Mouse (Mus musculus) limb, embryonic 15.5 days (tissue): Measurements from ENCODE around the gene Gstk1. TPM values are rescaled to one million over a fixed set of nuclear protein-coding genes. Genes with fewer than 3 reads are reported as not detected.
A peak's percentile ranks its signal among the peaks of the same experiment; 100 is the strongest.

ENCODE experiments used
- ATAC-seq: fragments of 200-750 bp; cut with Nextera tagmentation; 2 replicates; pipeline ENCODE4 v1.8.0; 2017; ENCODE audit warnings: low read depth, moderate TSS enrichment; ENCODE audit not compliant: insufficient number of reproducible peaks, low FRiP score, low TSS enrichment
- H3K27ac ChIP-seq: fragments of 300-500 bp; sonication (generic); 2 replicates; pipeline ENCODE4 v1.5.1; 2015; ENCODE audit warnings: moderate library complexity, mild to moderate bottlenecking, inconsistent platforms
- H3K27me3 ChIP-seq: fragments of 300-500 bp; sonication (generic); 2 replicates; pipeline ENCODE4 v1.6.1; 2015; ENCODE audit warnings: inconsistent platforms
- H3K36me3 ChIP-seq: fragments of 300-500 bp; sonication (generic); 2 replicates; pipeline ENCODE4 v1.6.1; 2015; ENCODE audit warnings: inconsistent platforms
- H3K4me1 ChIP-seq: fragments of 300-500 bp; sonication (generic); 2 replicates; pipeline ENCODE4 v1.6.1; 2015; ENCODE audit warnings: inconsistent platforms
- H3K4me2 ChIP-seq: fragments of 300-500 bp; sonication (generic); 2 replicates; pipeline ENCODE4 v1.6.1; 2015; ENCODE audit warnings: mild to moderate bottlenecking, inconsistent platforms
- H3K4me3 ChIP-seq: fragments of 300-500 bp; sonication (generic); 2 replicates; pipeline ENCODE4 v1.5.1; 2015; ENCODE audit warnings: mild to moderate bottlenecking, inconsistent platforms
- H3K9ac ChIP-seq: fragments of 300-500 bp; sonication (generic); 2 replicates; pipeline ENCODE4 v1.6.1; 2015; ENCODE audit warnings: inconsistent platforms
- H3K9me3 ChIP-seq: fragments of 300-500 bp; sonication (generic); 2 replicates; pipeline ENCODE4 v1.6.1; 2016; ENCODE audit warnings: inconsistent platforms
- WGBS: fragments of 180-500 bp; shearing (Covaris S2); methylation state at CpG from one replicate; pipeline ENCODE4 v1.1.7; 2015; 5-methylcytosine and 5-hydroxymethylcytosine counted together
- polyA plus RNA-seq: library from polyadenylated mRNA; unstranded; fragments of >200 nt; fragmentation: Nextera tagmentation; extraction: Ambion mirVana; gene quantifications from 2 replicates; pipeline ENCODE4 v1.2.1, GENCODE M21; 2015

Gstk1 gene
- polyA plus RNA-seq, 1 experiment from 2014 or later = 21.4 TPM

DNA sequence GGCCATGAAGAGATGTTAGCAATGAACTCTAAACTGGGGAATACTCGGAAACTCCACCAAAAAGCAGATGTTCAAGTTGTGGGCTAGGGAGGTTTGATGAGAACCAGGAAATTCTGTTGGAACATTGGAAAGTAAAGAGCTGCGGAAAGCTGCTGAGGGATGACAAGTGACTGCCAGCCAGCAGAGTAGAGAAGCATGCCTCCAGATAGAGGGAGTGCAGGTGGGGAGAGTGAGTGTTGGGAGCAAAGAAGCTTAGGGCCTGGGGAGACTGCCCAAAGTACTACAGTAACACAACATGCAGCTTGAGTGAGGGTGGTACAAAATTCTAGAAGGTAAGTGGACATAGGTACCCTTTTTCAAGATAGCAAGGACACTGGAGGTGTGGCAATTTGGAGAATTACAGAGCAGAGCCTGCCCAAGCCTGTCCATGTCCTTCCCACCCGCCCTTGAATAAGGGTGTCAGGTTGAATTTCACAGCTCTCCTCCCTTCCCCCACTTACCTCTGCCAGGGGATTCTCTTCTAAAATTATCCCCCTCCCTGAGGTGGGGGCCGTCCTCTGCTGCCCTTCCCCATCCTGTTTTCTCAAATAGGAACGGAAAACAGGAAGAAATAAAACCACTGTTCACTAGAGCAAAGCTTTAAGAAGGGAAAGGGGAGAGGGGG lies 37.3 kb downstream of the Gstk1 start:
- H3K27ac ChIP-seq = no peak overlapping the region
- H3K4me1 ChIP-seq = no peaks in the 10 kb centered on the region
- ATAC-seq = no peak
- no peaks in the 10 kb centered on the region for H3K9me3 ChIP-seq
- H3K27me3 ChIP-seq = no peaks in the 10 kb centered on the region
- H3K4me2 ChIP-seq = no peak overlapping the region
- H3K36me3 ChIP-seq = peaks cover 53% of the 10 kb centered on the region
- no peak overlapping the region for H3K9ac ChIP-seq
- 63% methylated on average over 5 of the region's 5 CpGs for WGBS
- H3K4me3 ChIP-seq = no peak overlapping the region

DNA sequence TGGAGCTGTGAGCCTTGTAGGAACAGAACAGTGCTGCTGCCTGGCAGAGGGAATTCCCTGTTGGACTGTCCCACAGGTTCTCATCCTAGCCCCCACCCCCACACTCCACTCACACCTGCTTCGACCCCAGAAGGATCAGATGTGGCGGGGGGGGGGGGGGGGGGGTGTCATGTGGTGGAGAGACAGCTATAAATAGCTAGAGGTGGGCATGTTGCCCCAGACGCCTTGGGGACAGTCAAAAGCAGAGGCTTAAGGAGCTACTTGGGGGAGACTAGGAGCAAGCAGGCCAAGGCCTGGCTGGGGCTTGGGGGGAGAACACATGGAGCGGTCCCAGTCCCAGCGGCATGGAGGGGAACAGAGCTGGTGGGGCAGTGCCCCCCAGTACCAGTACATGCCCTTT lies 40.7 kb downstream of the Gstk1 start, which contains the start of gene Clcn1:
Clcn1 (plus strand) TSS at position 238 of the 400 bp plus-strand sequence.
- Histone ChIP-seq H3K9me3 (no peaks in the 10 kb centered on the region), H3K27ac (no peak within 1 kb of the TSS), H3K4me1 (no peaks in the 10 kb centered on the region), H3K27me3 (no peaks in the 10 kb centered on the region), H3K4me3 (no peak within 1 kb of the TSS), H3K4me2 (no peak within 1 kb of the TSS), H3K9ac (no peak within 1 kb of the TSS), H3K36me3 (peaks cover 22% of the 10 kb centered on the region)
- WGBS = 57% methylated on average over 5 of the region's 5 CpGs
- peak; percentile 49; the same call in 1 of the 2 replicates for ATAC-seq

DNA sequence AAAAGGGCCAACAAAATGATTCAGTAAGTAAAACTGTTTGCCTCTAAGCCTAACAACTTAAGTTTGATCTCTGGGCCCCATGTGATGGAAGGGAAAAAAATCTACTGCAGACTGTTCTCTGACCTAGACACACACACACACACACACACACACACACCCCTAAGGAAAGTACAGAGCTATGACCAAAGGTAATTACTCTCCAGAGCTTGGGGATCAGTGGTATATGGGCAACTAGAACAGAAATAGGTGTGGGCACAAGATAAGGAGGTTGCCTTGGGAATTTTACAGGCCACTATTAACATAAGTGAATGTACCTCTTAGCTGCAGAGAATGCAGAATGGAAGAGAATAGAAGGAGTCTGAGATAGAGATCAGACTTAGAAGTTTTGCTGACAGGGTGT lies 41.8 kb downstream of the Gstk1 start:
- Histone ChIP-seq H3K4me3 (no peak overlapping the region), H3K4me1 (no peaks in the 10 kb centered on the region), H3K27me3 (no peaks in the 10 kb centered on the region), H3K27ac (no peak overlapping the region), H3K9ac (no peak overlapping the region), H3K9me3 (no peaks in the 10 kb centered on the region), H3K4me2 (no peak overlapping the region), H3K36me3 (peaks cover 11% of the 10 kb centered on the region)
- ATAC-seq = no peak

DNA sequence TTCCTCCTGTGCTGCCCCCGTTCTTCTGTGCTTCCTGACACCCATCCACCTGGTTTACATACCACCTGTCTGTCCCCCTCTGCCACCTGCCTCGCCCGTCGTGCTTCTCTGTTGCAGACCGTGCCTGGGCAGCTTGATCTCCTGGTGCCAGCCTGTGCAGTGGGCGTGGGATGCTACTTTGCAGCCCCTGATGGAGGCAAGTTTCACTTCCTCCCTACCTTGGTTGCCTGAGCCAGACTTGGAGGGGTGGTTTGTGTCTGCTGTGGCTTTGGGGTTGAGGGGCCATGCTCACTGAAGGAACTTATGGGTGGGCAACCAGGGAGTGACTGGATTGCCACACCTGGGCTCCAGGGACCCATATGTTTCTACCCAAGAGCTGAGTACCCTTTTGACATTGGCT lies 47.6 kb downstream of the Gstk1 start:
- no peak overlapping the region for H3K4me2 ChIP-seq
- H3K4me3 ChIP-seq = no peak overlapping the region
- H3K27ac ChIP-seq = no peak overlapping the region
- no peaks in the 10 kb centered on the region for H3K27me3 ChIP-seq
- H3K9me3 ChIP-seq = no peaks in the 10 kb centered on the region
- no peak for ATAC-seq
- 85% methylated on average over 6 of the region's 6 CpGs for WGBS
- H3K36me3 ChIP-seq = no peaks in the 10 kb centered on the region
- H3K9ac ChIP-seq = no peak overlapping the region
- H3K4me1 ChIP-seq = no peaks in the 10 kb centered on the region

DNA sequence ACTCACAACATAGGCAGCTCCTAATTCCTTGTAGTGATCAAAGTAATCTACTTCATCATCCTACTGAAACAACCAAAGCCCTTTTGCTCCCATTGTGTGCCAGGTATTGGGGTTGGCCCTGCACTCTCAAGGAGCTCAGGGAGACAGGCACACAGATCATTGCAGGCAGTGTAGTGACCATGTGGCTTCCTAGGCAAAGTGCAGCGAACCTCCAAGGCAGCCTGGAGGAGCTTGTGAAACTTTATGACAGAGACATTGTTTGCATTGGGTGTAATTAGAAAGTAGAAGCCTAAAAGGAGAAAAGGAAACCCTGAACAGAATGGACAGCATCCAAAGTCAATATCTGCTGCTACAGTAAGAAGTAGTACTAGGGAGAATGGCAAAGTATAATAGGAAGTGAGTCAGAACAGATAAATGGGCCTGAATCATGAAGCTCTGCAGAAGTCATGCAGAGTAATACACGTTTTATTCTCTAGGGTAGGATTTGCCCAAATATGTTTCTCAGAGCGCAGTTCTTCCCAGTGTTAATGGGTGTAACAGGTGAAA lies 49.9 kb downstream of the Gstk1 start:
- H3K4me2 ChIP-seq = no peak overlapping the region
- no peak overlapping the region for H3K4me3 ChIP-seq
- no peaks in the 10 kb centered on the region for H3K4me1 ChIP-seq
- H3K9ac ChIP-seq = no peak overlapping the region
- no peaks in the 10 kb centered on the region for H3K27me3 ChIP-seq
- no peak for ATAC-seq
- H3K36me3 ChIP-seq = no peaks in the 10 kb centered on the region
- H3K9me3 ChIP-seq = no peaks in the 10 kb centered on the region
- 56% methylated on average over 3 of the region's 3 CpGs for WGBS
- H3K27ac ChIP-seq = no peak overlapping the region

DNA sequence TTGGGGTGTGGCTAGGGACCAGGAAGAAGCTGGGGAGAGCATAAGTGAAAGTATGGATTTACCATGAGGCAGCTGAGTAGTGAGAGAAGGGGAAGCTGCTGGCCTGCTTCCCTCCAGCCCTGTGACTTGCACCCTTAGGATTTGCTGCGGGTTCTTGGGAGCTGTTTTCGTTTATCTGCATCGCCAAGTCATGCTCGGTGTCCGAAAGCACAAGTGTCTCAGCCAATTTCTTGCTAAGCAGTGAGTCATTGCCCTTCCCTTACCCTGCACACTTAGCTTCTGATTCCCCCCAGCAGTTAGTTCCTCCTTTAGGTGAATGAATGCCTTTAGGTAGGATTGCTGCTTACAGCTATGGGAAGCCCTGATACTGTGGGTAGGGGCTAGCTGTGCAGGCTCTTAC lies 53.6 kb downstream of the Gstk1 start:
- Histone ChIP-seq H3K9me3 (no peaks in the 10 kb centered on the region), H3K4me3 (no peak overlapping the region), H3K9ac (no peak overlapping the region), H3K4me2 (no peak overlapping the region), H3K27me3 (no peaks in the 10 kb centered on the region), H3K27ac (no peak overlapping the region), H3K36me3 (no peaks in the 10 kb centered on the region), H3K4me1 (no peaks in the 10 kb centered on the region)
- 80% methylated on average over 5 of the region's 5 CpGs for WGBS
- no peak for ATAC-seq

Other genes starting within 250 kb of the Gstk1 start
- not detected in 2 replicates for gene Sva, start 207.5 kb upstream of the Gstk1 start, polyA plus RNA-seq
- gene Tas2r139, start 105.0 kb upstream of the Gstk1 start, polyA plus RNA-seq = not detected in 2 replicates
- not detected in 2 replicates for gene Tas2r144, start 30.6 kb upstream of the Gstk1 start, polyA plus RNA-seq
- 2.0 and 2.4 TPM in 2 replicates for gene Tmem139, start 16.0 kb downstream of the Gstk1 start, polyA plus RNA-seq
- gene Casp2, start 19.1 kb downstream of the Gstk1 start, polyA plus RNA-seq = 47.1 and 51.2 TPM in 2 replicates
- gene Clcn1, start 40.8 kb downstream of the Gstk1 start, polyA plus RNA-seq = 0.33 and 1.0 TPM in 2 replicates
- gene Fam131b, start 78.7 kb downstream of the Gstk1 start, polyA plus RNA-seq = 0.15 and 0.19 TPM in 2 replicates
- 107 and 138 TPM in 2 replicates for gene Zyx, start 103.7 kb downstream of the Gstk1 start, polyA plus RNA-seq
- 25.4 and 30.1 TPM in 2 replicates for gene Epha1, start 127.3 kb downstream of the Gstk1 start, polyA plus RNA-seq
- gene Tas2r143, start 154.3 kb downstream of the Gstk1 start, polyA plus RNA-seq = not detected in 2 replicates
- not detected in 2 replicates for gene Tas2r135, start 159.5 kb downstream of the Gstk1 start, polyA plus RNA-seq
- gene Tas2r126, start 188.6 kb downstream of the Gstk1 start, polyA plus RNA-seq = 0.26 TPM in 1 of 2 replicates, not detected in the other
- gene Olfr458, start 219.3 kb downstream of the Gstk1 start, polyA plus RNA-seq = not detected in 2 replicates
- gene Olfr457, start 230.4 kb downstream of the Gstk1 start, polyA plus RNA-seq = not detected in 2 replicates
- gene Olfr456, start 241.3 kb downstream of the Gstk1 start, polyA plus RNA-seq = not detected in 2 replicates